Mouse (Mus musculus) neural tube, embryonic 10.5 days (tissue): Measurements from ENCODE around the gene Uts2r.

ENCODE experiments used
- DNase-seq: peaks from one replicate; pipeline ENCODE4 v3.0.0-alpha.2; 2017; ENCODE audit warnings: low spot score; ENCODE audit errors: extremely low spot score

The Uts2r gene

GRCm38 (mm10) chr11:121159971-121160370 lies at the start of gene Uts2r:
Uts2r (plus strand) TSS chr11:121160271.
- DNase-seq = no peak

- no peak for DNase-seq
Measured at GRCm38 (mm10) chr11:121111051-121111450, 49.0 kb upstream of the Uts2r start.

DNA sequence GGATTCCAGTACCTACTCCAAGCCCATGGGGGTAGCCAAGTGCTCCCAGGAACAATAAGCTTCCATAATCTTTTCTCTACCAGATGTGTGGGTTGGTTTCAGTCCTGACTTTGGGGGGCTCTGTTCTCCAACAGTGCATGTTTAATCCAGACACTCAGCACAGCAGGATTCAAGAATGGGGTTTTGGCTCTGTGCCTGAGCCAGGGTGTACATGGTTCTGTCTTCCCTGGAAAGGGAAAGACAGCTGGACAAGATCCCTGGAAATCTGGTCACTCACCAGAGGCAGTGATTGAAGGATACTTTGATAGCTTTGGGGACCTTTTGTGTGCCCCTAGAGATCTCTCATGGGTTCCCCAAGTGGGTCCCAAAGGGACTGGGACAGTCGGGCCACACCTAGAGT lies 48.5 kb upstream of the Uts2r start:
- DNase-seq = no peak

GRCm38 (mm10) chr11:121112091-121112775 lies 47.8 kb upstream of the Uts2r start:
- no peak for DNase-seq

DNA sequence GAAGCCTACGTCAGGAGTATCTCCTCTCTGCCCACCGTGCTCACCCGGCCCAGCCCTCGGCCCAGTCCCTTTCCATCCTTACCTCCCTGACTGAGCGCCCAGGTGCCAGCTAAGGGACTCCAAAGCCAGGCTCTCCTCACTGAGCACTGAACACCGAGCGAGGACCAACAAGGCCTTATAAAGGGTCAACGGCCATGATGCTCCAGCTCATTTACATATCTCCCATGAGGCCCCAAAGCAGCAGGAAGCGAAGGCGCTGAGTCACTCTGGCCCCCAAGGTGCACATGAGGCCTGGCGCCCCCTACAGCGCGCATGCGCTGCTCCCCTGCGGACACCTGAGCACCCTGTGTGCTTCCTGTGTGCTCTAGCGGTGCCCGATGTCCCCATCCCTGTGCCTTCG lies 42.0 kb upstream of the Uts2r start:
- no peak for DNase-seq

GRCm38 (mm10) chr11:121118577-121118976 lies 41.5 kb upstream of the Uts2r start, which contains the start of gene Tex19.2:
Tex19.2 (minus strand) TSS chr11:121118677.
- DNase-seq = no peak

DNA sequence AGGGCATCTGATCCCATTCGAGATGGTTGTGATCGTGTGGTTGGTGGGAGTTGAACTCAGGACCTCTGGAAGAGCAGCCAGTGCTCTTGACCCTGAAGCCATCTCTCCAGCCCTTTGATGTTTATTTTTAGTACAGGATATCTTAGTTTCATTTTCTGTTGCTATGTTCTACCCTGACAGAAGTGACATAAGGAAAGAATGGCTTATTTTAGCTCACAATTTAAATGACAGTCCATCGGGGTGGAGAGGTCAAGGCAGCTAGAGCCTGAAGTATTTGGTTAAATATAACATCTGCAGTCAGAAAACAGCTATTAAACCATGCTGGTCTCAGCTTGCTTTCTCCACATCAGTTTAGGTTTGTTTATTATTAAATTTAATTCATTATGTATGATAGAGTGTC lies 38.9 kb upstream of the Uts2r start:
- no peak for DNase-seq

DNA sequence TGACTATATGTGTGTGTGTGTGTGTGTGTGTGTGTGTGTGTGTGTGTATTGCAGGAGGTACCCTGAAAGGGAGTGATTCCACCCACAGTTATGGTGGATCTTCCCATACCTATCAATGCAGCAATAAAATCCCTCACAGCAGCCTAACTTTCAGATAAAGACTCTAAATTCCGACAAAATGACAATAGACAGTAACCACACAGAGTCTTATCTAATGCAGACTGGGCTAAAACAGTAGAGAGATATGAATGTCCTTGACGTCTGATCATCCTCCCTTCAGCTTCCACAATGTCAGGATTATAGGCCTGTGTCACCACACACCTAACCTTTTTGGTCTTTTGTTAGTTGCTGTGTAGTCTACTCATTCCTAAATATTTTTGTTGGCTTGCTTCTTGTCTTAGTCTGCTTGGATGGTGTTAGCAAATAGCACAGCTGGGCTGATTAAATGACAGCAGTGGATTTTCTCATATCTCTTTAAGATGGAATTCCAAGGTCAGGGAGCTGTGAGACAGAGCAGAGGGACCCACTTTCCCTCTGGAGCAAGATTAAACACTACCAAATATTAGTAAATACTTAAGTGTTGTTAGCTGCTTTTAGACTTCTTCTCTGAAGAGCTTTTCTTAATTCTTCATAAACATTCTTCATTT lies 37.9 kb upstream of the Uts2r start:
- DNase-seq = no peak

DNA sequence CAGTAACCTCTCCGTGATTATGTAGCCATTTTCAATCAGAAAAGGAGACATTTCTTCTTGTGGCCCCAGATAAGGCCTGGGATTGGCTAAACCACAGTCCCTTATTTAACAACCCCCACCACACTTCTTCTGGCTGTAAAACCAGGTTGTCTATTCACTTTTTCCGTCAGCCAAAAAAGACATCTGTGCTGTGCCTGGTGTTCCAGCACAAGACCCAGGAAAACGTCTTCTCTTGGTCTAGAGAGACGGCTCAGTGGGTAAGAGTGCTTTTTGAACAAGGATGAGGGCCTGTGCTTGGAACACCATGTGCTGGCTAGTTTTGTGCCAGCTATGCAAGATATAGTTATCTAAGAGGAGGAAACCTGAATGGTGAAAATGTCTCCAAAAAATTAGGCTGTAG lies 36.6 kb upstream of the Uts2r start:
- DNase-seq = no peak

- no peak for DNase-seq
Measured at GRCm38 (mm10) chr11:121125522-121126172, 34.4 kb upstream of the Uts2r start.

- no peak for DNase-seq
Measured at GRCm38 (mm10) chr11:121126395-121126794, 33.7 kb upstream of the Uts2r start.

DNA sequence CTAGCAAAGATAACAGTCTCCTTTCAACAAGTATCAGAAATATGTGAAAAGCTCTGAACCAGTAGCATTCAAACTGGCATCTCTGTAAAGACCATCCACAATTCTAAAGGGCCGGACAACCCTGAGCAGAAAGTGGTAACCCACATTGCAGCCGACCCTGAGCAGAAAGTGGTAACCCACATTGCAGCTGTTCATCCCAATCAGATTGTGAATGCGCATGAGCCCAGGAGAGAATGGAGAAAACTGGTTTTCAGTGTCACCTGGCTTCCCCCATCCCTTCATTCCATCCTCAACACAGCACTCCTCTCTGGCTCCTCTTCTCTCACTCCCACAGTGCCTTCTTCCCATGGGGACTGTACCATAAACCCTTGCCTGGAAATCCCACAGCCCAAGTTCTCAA lies 32.6 kb upstream of the Uts2r start:
- DNase-seq = no peak

DNA sequence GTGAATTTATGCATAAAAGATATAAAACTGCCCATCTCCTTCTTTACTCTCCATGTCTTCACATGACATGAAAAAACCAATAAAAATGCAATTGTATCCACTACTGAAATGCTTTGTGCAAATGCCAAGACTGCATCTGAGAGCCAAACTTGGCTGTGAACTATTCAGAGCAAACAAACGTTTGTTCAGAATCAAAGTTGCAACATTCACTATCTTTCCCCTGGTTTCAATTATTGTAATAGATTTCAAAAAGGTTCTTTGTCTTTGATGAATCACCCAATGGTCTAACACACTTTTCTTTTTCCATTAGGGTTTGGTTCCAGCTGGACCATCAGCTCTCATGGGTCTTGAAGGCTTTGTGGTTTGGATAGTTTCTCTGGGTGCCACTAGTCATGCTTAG lies 30.5 kb upstream of the Uts2r start:
- DNase-seq = no peak

GRCm38 (mm10) chr11:121134600-121134999 lies 25.5 kb upstream of the Uts2r start:
- no peak for DNase-seq

- no peak for DNase-seq
Measured at GRCm38 (mm10) chr11:121137682-121138081, 22.4 kb upstream of the Uts2r start.

DNA sequence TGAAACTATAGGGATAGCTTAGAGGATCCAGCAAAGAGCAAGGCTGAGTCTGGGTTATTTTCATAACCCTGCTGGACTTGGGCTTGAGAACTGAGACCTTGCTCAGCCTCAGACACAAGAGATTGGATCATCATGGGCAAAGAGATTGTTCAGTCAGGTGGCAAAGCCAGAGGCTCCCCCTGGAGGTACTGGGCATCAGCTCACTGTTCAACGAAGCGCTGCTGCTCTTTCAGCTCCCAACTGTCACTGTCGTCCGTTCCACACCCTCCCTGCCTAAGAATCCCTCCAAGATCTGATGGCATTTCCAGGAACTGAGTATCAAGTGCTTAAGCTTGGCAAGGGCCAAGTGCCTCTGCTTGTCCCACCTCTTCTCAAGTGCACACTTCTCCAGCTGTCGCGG lies 21.3 kb upstream of the Uts2r start:
- DNase-seq = no peak

DNA sequence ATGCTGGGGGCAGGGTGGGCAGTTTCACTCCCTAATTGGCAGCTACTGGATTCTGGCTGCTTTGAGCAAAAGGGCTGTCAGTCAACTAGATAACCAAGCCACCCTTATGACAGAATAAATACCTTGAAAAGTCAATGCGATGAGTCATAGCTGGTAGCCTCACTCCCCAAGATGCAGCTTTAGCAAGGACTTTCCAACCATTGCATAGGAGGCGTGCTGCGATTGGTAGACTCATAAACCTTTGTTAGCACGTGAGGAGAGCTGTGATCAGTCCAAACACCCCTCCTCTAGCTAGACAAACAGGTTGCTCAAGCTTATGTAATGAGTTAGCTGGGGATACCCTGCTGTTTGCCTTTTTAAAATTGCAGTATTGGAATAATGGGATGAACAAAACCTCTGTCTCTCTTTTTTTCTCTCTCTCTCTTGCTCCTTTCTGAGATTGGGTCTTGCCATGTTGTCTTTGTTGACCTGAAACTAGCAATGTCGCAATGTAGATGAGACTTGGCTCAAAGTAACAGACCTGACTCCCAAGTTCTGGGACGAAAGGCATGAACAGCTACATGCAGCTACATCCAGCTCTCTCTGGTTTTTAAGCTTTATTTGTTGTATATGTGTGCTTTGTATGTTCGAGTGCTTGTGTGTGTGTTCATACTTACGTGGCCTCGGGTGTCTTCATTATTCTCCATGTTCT lies 16.6 kb upstream of the Uts2r start:
- no peak for DNase-seq

DNA sequence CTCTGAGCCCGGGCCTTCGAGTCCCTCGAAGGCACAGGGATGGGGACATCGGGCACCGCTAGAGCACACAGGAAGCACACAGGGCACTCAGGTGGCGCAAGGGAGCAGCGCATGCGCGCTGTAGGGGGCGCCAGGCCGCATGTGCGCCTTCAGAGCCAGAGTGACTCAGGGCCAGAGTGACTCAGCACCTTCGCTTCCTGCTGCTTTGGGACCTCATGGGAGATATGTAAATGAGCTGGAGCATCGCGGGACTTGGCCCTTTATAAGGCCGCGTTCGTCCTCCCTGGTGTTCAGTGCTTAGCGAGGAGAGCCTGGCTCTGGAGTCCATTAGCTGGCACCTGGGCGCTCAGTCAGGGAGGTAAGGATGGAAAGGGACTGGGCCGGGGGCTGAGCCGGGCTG lies 14.2 kb upstream of the Uts2r start, which contains the start of gene Tex19.1:
Tex19.1 (plus strand) TSS at position 279 of the 400 bp plus-strand sequence.
- DNase-seq = no peak

DNA sequence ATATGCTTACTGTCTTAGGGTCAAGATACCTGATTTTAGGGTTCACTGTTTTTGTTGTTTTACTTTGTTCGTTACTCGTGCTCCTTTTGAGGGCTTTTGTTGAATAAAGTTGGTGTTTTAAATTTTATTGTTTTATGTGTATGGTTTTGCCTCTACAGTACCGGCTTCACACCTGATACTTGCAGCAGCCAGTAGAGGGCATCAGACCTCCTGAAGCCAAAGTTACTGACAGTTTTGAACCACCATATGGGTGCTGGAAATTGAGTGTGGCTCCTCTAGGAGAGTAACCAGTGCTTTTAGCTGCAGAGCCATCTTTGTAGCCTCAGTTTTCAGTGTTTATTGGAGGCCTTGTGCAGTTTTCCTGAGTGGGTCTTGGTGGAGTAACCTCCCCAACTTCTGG lies 11.9 kb upstream of the Uts2r start:
- no peak for DNase-seq

DNA sequence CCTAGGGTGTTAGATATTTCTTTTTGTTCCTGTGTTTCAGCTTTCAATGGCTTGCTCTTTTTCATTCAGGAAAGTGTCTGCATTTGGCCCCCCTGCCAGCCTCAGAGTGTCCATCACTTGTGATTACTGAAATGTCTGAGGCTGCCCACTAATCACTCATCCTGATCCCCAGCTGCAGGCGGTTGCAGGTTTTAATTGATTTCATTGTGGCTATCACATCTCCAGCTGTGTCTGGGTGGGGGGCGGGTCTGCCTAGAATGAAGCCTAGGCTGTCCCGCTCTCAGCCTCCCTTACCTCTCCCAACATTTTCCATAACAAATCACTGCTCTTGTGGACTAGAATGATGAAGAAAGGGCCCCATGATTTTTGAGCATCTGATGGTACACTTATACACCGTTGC lies 5.9 kb upstream of the Uts2r start:
- no peak for DNase-seq

- peak; percentile 31 for DNase-seq
Measured at GRCm38 (mm10) chr11:121156411-121156891, 3.6 kb upstream of the Uts2r start.
